Mouse (Mus musculus): Measurements from ENCODE around the gene Mkln1. TPM values are rescaled to one million over a fixed set of nuclear protein-coding genes. Genes with fewer than 3 reads are reported as not detected.

Gene Mkln1
- polyA plus RNA-seq, 1 experiment from 2014 or later = 136 TPM

DNA sequence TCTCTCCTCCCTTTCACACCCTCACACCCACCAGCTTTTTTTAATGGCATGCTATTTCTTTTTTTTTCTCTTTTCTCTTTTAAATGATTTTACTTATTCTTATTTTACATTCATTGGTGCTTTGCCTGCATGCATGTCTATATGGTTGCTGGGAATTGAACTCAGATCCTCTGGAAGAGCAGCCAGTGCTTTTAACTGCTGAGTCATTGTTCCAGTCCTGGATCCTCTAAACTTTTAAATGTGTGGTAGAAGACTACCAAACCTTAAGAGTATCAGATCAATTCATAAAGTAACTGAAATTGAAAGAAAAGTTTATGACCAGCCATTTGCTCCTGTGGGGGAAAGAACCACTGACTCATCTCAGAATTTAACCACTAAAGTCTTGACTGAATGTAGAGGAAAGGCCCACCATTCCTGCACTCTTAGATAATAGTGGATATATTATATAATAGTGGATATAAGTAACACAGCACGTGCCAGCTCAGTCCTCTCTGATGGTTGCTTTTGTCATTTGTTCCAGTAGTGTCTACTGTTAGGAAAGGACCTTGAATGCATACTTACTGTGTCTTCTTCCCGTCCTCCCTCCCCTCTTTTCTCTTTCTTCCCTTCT is 96.7 kb downstream of the Mkln1 start:
- Histone ChIP-seq H3K27ac (no peak overlapping the region), H3K36me3 (replicated peaks; ENCODE audit: control insufficient read depth, insufficient read depth) (peaks cover 56% of the 10 kb centered on the region), H3K9me3 (ENCODE audit: control insufficient read depth, low read length) (no peaks in the 10 kb centered on the region), H3K4me2 (replicated peaks) (no peak overlapping the region), H3K4me1 (replicated peaks; ENCODE audit: control insufficient read depth, insufficient read depth, low read length) (no peaks in the 10 kb centered on the region), H3K4me3 (replicated peaks; ENCODE audit: low read length) (no peak overlapping the region), H3K27me3 (ENCODE audit: control insufficient read depth, insufficient read depth, low read length) (no peaks in the 10 kb centered on the region), H3K9ac (no peak overlapping the region)
- no peak for DNase-seq (ENCODE audit: low spot score)
- ATAC-seq (ENCODE audit: low FRiP score) = no peak
- WGBS = 83% methylated on average over 2 of the region's 2 CpGs

DNA sequence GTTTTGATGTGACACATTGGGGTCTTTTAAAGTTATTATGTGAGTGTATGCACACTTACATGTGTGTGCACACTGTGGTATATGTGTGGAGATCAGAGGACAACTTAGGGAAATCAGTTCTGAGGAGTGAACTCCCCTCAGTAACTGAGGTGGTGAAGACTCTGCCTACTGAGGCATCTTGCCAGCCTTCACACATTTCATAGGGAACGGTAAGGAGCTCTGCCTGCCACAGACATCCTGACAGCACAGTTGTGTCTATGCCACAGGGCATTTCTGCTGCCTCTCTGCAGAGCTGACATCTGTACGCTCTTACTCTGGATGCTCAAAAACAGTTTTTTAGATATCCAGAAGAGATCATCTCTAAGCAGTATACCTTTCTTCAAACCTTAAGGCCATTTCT is 97.7 kb downstream of the Mkln1 start:
- peaks cover 50% of the 10 kb centered on the region for H3K36me3 ChIP-seq (replicated peaks; ENCODE audit: control insufficient read depth, insufficient read depth)
- DNase-seq (ENCODE audit: low spot score) (no peak), ATAC-seq (ENCODE audit: low FRiP score) (no peak)
- WGBS = 84% methylated on average over 2 of the region's 2 CpGs
- H3K27me3 ChIP-seq (ENCODE audit: control insufficient read depth, insufficient read depth, low read length) = no peaks in the 10 kb centered on the region
- H3K9me3 ChIP-seq (ENCODE audit: control insufficient read depth, low read length) = no peaks in the 10 kb centered on the region
- no peak overlapping the region for H3K9ac ChIP-seq
- H3K27ac ChIP-seq = no peak overlapping the region
- no peak overlapping the region for H3K4me2 ChIP-seq (replicated peaks)
- no peak overlapping the region for H3K4me3 ChIP-seq (replicated peaks; ENCODE audit: low read length)
- H3K4me1 ChIP-seq (replicated peaks; ENCODE audit: control insufficient read depth, insufficient read depth, low read length) = no peaks in the 10 kb centered on the region

DNA sequence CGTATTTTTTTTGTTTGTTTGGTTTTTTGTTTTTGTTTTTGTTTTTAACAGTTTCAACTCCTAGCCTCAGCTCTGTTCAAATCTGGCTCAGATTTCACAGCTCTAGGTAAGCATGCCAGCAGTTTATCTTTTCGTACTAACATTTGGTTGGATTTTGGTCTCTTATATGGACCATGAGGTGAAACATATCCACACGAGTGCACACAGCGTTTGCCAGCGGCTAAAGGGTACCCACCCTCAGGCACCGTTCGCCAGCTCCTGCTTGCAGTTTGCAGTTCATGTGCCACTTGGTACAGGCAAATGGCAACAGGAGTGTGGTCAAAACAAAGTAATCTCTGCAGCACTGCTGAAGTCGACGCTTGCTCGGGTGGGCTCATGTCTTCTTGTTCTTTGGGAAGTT is 101.3 kb downstream of the Mkln1 start:
- Histone ChIP-seq H3K4me2 (replicated peaks) (no peak overlapping the region), H3K9ac (no peak overlapping the region), H3K9me3 (ENCODE audit: control insufficient read depth, low read length) (no peaks in the 10 kb centered on the region), H3K27ac (no peak overlapping the region), H3K27me3 (ENCODE audit: control insufficient read depth, insufficient read depth, low read length) (no peaks in the 10 kb centered on the region), H3K36me3 (replicated peaks; ENCODE audit: control insufficient read depth, insufficient read depth) (peaks cover 55% of the 10 kb centered on the region), H3K4me1 (replicated peaks; ENCODE audit: control insufficient read depth, insufficient read depth, low read length) (no peaks in the 10 kb centered on the region), H3K4me3 (replicated peaks; ENCODE audit: low read length) (no peak overlapping the region)
- DNase-seq (ENCODE audit: low spot score) = no peak
- ATAC-seq (ENCODE audit: low FRiP score) = no peak
- whole genome bisulfite sequencing = 89% methylated on average over 10 of the region's 10 CpGs

DNA sequence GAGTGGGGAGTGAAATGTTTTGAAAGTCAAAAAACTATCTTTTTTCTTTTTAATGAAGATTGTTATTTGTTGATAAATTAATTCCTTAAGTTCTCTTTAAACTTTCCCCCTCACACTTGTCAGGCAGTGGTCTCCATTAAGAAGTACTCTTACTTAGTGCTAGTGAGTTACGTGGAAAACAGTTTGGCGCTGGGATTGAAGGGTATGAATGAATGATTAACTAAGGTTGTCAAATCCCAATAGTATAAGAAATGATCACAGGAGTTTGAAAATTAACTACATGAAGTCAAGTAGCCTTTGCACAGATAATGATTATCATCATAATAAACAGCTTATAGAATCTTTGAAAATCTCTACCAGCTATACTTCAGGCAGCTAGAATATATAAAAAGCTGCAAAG is 101.7 kb downstream of the Mkln1 start:
- Histone ChIP-seq H3K27ac (no peak overlapping the region), H3K27me3 (ENCODE audit: control insufficient read depth, insufficient read depth, low read length) (no peaks in the 10 kb centered on the region), H3K4me2 (replicated peaks) (no peak overlapping the region), H3K4me1 (replicated peaks; ENCODE audit: control insufficient read depth, insufficient read depth, low read length) (no peaks in the 10 kb centered on the region), H3K9ac (no peak overlapping the region), H3K36me3 (replicated peaks; ENCODE audit: control insufficient read depth, insufficient read depth) (peaks cover 50% of the 10 kb centered on the region), H3K9me3 (ENCODE audit: control insufficient read depth, low read length) (no peaks in the 10 kb centered on the region), H3K4me3 (replicated peaks; ENCODE audit: low read length) (no peak overlapping the region)
- 76% methylated on average over 2 of the region's 2 CpGs for WGBS
- no peak for ATAC-seq (ENCODE audit: low FRiP score)
- no peak for DNase-seq (ENCODE audit: low spot score)

DNA sequence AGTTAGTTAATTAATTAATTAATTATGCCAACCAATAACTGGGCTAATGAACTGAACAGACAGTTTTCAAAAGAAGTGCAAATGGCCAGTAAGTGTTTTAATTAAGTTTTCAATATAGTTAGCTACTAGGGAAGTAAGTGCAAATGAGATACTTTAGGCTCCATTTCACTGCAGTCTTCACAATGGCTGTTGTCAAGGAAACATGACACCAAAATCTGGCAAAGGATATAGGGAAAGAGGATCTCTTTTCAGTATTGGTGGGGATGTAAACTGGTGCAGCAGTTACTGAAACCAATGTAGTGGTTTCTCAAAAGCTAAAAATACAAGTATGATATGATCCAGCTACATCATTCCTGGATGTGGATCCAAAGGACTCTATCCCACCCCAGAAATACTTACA is 102.2 kb downstream of the Mkln1 start:
- Histone ChIP-seq H3K4me2 (replicated peaks) (no peak overlapping the region), H3K27ac (0 out of 2 replicates have a peak overlapping the region, but pooled peaks have one; percentile 5), H3K4me1 (replicated peaks; ENCODE audit: control insufficient read depth, insufficient read depth, low read length) (no peaks in the 10 kb centered on the region), H3K9me3 (ENCODE audit: control insufficient read depth, low read length) (no peaks in the 10 kb centered on the region), H3K36me3 (replicated peaks; ENCODE audit: control insufficient read depth, insufficient read depth) (peaks cover 46% of the 10 kb centered on the region), H3K9ac (no peak overlapping the region), H3K27me3 (ENCODE audit: control insufficient read depth, insufficient read depth, low read length) (no peaks in the 10 kb centered on the region), H3K4me3 (replicated peaks; ENCODE audit: low read length) (no peak overlapping the region)
- DNase-seq (ENCODE audit: low spot score) (no peak), ATAC-seq (ENCODE audit: low FRiP score) (no peak)

DNA sequence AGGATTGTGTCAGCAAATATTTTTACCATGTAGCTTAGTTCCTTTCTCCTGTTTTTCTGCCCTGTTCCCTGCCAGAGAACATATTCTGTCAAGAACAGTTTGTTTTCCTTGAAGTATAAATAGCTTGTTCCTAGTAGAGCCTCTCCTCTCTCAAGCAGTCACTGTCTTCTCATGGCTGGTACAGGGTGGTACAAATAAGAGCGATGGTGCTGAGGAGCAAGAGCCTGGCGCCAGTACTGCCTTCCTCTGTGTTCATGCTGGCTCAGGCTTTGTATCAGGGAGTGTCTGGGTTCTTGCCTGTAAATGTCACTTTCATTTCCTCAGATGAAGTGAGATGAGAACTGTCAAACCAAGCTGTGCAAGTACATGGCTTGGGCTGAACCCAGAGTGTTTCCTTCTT is 104.1 kb downstream of the Mkln1 start:
- 92% methylated on average over 2 of the region's 2 CpGs for WGBS
- no peak overlapping the region for H3K27ac ChIP-seq

DNA sequence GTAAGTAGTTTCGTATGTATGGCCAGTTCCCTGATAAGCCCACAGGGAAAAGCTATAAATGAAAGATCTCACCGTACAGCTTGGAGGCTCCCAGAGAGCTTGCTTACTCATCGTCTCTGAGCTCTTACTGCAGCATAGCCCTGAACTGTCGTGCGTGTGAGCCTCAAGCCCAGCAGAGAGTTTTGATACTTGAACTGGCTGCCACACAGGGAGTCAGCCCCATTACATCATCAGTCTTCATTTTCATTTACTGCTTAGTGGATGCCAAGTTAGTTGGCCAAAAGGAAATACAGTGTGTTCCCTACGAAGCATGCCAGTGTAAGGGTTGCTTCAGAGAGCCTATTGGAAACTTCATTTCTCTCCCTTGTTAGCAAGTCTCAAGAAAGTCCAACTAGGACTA is 115.2 kb downstream of the Mkln1 start:
- Histone ChIP-seq H3K27ac (no peak overlapping the region), H3K36me3 (replicated peaks; ENCODE audit: control insufficient read depth, insufficient read depth) (peaks cover 11% of the 10 kb centered on the region; the same call in 1 of the 2 replicates), H3K4me3 (replicated peaks; ENCODE audit: low read length) (no peak overlapping the region), H3K4me1 (replicated peaks; ENCODE audit: control insufficient read depth, insufficient read depth, low read length) (no peaks in the 10 kb centered on the region), H3K9me3 (ENCODE audit: control insufficient read depth, low read length) (no peaks in the 10 kb centered on the region), H3K27me3 (ENCODE audit: control insufficient read depth, insufficient read depth, low read length) (no peaks in the 10 kb centered on the region), H3K9ac (no peak overlapping the region), H3K4me2 (replicated peaks) (no peak overlapping the region)
- no peak for DNase-seq (ENCODE audit: low spot score)
- no peak for ATAC-seq (ENCODE audit: low FRiP score)
- WGBS = 74% methylated on average over 6 of the region's 6 CpGs

More for the DNA sequence above, 104.1 kb downstream of the Mkln1 start:
- Histone ChIP-seq H3K27me3 (ENCODE audit: control insufficient read depth, insufficient read depth, low read length) (no peaks in the 10 kb centered on the region), H3K9ac (no peak overlapping the region), H3K9me3 (ENCODE audit: control insufficient read depth, low read length) (no peaks in the 10 kb centered on the region), H3K4me2 (replicated peaks) (no peak overlapping the region), H3K4me3 (replicated peaks; ENCODE audit: low read length) (no peak overlapping the region), H3K36me3 (replicated peaks; ENCODE audit: control insufficient read depth, insufficient read depth) (peaks cover 34% of the 10 kb centered on the region), H3K4me1 (replicated peaks; ENCODE audit: control insufficient read depth, insufficient read depth, low read length) (no peaks in the 10 kb centered on the region)
- ATAC-seq (ENCODE audit: low FRiP score) = no peak
- DNase-seq (ENCODE audit: low spot score) = no peak

DNA sequence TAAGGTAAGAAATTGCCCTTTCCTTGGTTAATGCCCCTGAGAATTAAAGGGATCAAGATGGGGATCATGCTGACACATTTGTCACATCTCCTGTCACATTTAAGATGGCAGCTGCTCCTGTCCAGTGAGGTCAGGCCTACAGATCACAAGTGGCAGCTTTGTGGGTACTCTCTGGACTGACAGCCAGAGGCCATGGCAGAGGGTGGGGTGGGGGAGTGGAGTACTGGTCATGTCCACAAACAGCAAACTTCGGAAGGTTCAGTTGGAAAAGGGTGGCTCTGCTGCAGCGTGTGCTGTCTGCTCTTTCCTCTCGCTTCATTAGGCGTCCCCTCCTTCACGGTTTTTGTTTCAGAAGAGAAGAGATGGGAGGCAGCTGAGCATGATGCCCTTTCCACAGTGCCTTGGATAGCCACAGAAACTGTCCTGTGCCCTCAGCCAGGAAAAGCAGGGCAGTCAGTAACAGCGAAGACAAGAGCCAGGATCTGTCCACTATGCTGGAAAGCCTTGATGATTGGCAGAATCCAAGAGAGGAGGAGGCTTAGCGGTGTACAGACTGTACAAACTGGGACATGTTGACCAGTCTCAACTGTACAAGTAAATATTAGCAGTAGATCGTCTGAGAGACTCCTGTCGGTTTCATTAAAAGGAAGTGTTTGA is 119.3 kb downstream of the Mkln1 start:
- DNase-seq (ENCODE audit: low spot score) (no peak), ATAC-seq (ENCODE audit: low FRiP score) (no peak)
- Histone ChIP-seq H3K27me3 (ENCODE audit: control insufficient read depth, insufficient read depth, low read length) (no peaks in the 10 kb centered on the region), H3K27ac (no peak overlapping the region), H3K36me3 (replicated peaks; ENCODE audit: control insufficient read depth, insufficient read depth) (peaks cover 12% of the 10 kb centered on the region; the same call in 1 of the 2 replicates), H3K4me1 (replicated peaks; ENCODE audit: control insufficient read depth, insufficient read depth, low read length) (no peaks in the 10 kb centered on the region; the same call in 1 of the 2 replicates), H3K4me2 (replicated peaks) (no peak overlapping the region), H3K4me3 (replicated peaks; ENCODE audit: low read length) (no peak overlapping the region), H3K9ac (no peak overlapping the region), H3K9me3 (ENCODE audit: control insufficient read depth, low read length) (no peaks in the 10 kb centered on the region)
- WGBS = 63% methylated on average over 9 of the region's 9 CpGs

DNA sequence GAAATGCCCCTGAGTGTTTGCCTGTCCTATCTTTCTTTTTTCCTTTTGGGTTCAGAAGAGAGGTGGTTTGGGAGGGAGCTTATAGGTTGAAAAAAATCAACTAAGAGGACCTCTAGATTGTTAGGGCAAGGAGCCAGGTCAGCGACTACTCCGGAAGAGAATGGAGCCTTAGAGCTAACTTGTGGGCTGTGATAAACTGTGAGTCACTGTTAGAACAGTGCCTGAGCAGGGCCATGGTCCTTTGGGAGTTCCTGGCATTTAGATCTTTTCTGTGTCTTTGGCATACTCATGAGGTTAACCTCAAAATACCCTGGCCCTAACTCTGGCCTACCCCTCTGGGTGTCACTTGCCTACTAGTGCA is 119.8 kb downstream of the Mkln1 start:
- Histone ChIP-seq H3K27me3 (ENCODE audit: control insufficient read depth, insufficient read depth, low read length) (no peaks in the 10 kb centered on the region), H3K9ac (no peak overlapping the region), H3K9me3 (ENCODE audit: control insufficient read depth, low read length) (no peaks in the 10 kb centered on the region), H3K36me3 (replicated peaks; ENCODE audit: control insufficient read depth, insufficient read depth) (peaks cover 17% of the 10 kb centered on the region; the same call in 1 of the 2 replicates), H3K27ac (no peak overlapping the region), H3K4me2 (replicated peaks) (no peak overlapping the region), H3K4me3 (replicated peaks; ENCODE audit: low read length) (no peak overlapping the region), H3K4me1 (replicated peaks; ENCODE audit: control insufficient read depth, insufficient read depth, low read length) (no peaks in the 10 kb centered on the region; the same call in 1 of the 2 replicates)
- no peak for ATAC-seq (ENCODE audit: low FRiP score)
- 86% methylated on average over 2 of the region's 2 CpGs for WGBS
- DNase-seq (ENCODE audit: low spot score) = no peak

All from hindbrain, embryonic 14.5 days (tissue).